Mouse (Mus musculus): ENCODE data around the gene Icam2.
A peak's percentile ranks its signal among the peaks of the same experiment; 100 is the strongest.
"Not testable (repeated sequence)": the region's sequence is repeated elsewhere in the genome, so short reads cannot be mapped to it uniquely, and the experiment has no call there.

The Icam2 gene

DNA sequence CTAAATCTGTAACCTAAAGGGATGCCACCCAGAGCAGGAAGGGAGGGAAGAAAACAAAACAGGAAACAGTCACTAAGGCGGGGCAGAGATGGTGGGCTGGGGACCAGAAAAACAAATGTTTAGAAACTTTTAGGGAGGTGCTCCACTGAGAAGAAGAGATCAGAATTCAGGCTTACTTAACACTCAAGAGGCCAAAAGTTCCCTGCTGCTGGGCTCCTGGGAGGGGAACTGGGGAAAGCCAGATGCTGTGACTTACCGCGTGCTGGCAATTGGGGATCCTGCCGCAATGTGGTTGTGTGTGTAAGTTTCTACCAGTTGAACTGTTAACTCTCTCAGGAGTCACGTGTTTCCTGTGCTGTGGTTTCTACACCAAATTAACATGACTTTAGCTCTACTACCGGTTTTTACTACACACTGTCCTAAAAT lies at the start of gene Icam2:
TSS of gene Icam2 (minus strand) at position 285 of the 426 bp plus-strand sequence.
- DNase-seq (ENCODE audit: low read depth): peak; percentile 56

DNA sequence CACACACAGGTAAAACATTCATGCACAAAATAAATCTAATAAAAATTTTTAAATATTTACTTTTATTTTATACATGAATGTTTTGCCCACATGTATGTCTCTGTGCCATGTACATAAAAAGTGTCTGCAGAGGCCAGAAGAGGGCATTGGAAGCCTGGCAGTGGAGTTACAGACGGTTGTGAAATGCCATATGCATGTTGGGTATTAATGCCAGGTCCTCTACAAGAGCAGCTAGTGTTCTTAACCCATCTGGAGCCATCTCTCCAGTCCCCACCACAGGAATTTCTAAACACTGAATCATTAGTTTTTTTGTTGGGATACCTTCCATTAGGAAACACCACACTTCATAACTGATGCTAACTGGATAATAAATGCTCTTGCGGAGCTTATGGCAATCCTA lies 49.7 kb upstream of the Icam2 start:
- DNase-seq (ENCODE audit: low read depth): no peak

DNA sequence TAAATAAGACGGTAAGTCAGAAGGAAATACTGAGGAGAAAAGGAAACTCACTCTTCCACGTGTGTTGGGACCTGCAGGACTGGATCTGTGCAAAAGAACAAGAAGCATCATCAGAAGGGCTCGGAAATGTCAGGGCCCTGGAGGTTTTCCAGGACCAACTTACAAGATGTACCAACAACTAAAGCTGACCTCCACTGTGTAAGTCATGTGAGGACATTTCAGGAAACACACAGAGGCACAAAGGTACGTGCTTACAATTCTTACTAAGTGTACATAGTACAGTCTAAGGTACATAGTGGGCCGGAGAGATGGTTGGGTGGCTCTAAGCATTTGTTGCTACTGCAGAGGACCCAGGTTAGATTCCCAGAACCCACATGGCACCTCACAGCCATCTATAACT lies 49.2 kb upstream of the Icam2 start:
- no peak for DNase-seq (ENCODE audit: low read depth)

DNA sequence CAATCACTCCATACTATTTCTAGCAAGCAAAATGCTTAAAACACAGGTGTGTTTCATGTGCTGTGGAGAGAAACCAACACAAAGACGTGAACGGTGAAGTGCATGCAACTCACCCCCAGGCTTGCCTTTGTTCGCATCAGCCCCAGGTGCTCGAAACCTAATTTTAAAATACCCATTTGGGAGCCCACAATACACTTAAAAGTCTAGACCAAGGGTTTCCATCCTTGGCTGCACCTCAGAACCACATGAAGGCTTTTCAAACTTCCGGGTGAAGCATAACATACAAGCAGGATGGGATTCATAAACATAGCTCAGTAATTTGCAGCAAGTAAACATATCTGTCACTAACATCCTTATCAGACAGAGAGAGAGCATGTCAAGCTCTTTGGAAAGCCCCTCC lies 42.5 kb upstream of the Icam2 start:
- DNase-seq (ENCODE audit: low read depth): no peak

DNA sequence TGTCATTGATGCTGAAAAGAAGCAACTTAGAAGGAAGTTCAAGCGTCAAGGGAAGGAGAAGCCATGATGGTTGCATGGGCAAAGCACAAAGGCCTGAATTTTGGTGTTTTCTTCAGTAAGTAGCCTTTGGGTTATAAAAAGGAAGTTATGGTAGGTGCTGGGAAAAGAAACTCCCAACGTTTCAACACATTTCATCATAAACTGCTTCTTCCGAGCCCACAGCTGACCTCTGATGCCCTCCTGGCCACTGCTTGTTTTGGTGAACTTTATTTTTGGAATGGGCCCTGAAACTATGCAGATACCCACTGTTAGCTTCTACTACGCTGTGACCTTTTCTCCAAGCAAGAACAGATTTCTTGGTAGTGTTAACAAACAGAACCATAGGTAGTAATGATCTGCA lies 41.8 kb upstream of the Icam2 start:
- no peak for DNase-seq (ENCODE audit: low read depth)

GRCm38 (mm10) chr11:106428556-106428955 lies 40.7 kb upstream of the Icam2 start:
- DNase-seq (ENCODE audit: low read depth): no peak

GRCm38 (mm10) chr11:106428106-106428505 lies 40.2 kb upstream of the Icam2 start:
- DNase-seq (ENCODE audit: low read depth): no peak

GRCm38 (mm10) chr11:106426447-106426846 lies 38.6 kb upstream of the Icam2 start:
- no peak for DNase-seq (ENCODE audit: low read depth)

GRCm38 (mm10) chr11:106425201-106425600 lies 37.3 kb upstream of the Icam2 start:
- DNase-seq (ENCODE audit: low read depth): no peak

- DNase-seq (ENCODE audit: low read depth): no peak
Measured at GRCm38 (mm10) chr11:106419262-106420102, 31.6 kb upstream of the Icam2 start.

- peak; percentile 85 for DNase-seq (ENCODE audit: low read depth)
Measured at GRCm38 (mm10) chr11:106418622-106419196, 30.8 kb upstream of the Icam2 start.

GRCm38 (mm10) chr11:106417860-106418259 lies 30.0 kb upstream of the Icam2 start:
- DNase-seq (ENCODE audit: low read depth): no peak

DNA sequence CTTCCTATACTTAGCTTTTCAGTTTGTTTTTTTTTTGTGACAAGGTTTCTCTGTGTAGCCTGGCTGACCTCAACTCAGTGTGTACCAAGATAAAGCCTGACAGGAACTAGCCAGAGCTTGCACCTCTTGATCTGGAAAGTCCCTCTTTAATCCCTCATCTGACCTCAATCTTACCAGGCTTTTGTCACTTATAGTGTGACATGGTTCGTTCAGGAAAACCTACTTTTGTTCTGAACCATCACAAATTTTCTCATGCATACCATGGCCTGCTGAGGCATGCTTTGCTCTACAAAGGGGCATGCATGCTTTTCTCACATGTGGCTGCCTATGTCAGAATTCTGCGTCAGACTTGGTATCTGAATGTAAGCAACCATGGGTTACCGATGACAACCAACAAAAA lies 28.5 kb upstream of the Icam2 start:
- DNase-seq (ENCODE audit: low read depth): no peak

- DNase-seq (ENCODE audit: low read depth): no peak
Measured at GRCm38 (mm10) chr11:106412641-106413360, 24.9 kb upstream of the Icam2 start.

DNA sequence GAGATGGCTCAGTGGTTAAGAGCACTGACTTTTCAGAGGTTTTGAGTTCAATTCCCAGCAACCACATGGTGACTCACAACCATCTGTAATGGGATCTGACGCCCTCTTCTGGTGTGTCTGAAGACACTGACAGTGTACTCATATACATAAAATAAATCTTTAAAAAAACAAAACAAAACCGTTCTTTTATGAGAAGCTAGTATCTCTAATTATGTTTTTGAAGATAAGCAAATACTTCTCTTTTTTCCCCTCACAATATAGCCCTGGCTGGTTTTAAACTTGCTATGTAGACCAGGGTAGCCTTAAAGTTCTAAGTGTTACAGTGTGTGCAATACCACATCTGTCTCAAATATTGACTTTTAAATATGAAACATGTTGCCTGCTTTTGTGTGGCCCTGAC lies 23.3 kb upstream of the Icam2 start:
- no peak for DNase-seq (ENCODE audit: low read depth)

DNA sequence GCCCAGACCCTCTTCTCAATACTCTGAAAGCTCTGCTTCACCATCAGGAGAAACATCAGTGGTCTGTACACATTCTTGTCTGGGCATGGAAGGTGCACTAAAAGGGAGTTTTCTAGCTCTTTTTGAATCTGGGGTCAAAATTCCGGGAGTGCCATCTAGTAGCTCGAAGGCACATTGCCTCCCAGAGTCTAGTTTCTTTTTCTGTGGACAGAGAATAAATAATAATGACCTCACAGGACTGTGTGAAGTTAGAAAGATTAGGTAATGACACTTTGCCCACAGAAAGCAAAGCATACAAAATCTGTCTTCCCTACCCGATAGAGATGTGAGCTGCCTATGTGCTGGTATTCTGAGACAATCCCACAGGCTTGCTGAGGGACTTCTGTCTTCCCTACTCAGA lies 22.6 kb upstream of the Icam2 start:
- no peak for DNase-seq (ENCODE audit: low read depth)

- no peak for DNase-seq (ENCODE audit: low read depth)
Measured at GRCm38 (mm10) chr11:106410011-106410410, 22.1 kb upstream of the Icam2 start.

DNA sequence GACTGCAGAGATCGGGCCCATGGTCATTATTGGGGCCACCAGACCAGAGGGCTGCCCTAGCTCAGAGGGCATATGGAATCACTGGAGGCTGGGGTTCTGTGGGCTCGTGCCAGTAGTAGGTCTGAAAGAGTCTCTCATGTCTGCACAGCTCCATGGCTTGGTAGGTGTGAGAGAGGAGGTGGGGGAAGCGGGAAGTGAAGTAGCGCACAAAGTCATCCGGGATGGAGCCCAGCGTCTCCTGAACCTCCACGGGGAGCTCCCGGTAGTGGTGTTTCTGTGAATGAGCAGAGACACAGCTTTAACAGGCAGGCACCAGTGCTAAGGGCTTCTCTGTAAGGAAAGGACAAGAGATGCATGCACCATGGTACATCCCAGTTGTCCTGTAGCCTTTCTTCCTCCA lies 10.6 kb upstream of the Icam2 start:
- no peak for DNase-seq (ENCODE audit: low read depth)

DNA sequence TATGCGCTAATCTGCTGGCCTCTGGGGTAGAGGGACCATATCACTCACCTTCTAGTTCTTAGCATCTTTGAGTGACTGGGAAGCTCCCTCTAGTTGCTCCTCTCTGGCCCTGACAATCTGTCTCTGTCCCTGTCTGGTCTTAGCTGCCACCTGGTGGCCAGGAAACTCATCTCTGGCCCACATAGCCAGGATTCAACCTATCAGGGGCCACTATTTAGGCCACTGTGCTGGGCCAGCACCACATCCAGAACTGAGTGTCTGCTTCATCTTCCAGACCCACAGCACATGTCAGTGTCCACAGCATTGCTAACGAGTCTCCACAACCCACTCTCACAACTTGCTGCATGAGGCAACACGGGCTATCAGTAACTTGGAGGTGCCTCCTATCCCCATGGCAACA lies 9.8 kb upstream of the Icam2 start:
- DNase-seq (ENCODE audit: low read depth): no peak

DNA sequence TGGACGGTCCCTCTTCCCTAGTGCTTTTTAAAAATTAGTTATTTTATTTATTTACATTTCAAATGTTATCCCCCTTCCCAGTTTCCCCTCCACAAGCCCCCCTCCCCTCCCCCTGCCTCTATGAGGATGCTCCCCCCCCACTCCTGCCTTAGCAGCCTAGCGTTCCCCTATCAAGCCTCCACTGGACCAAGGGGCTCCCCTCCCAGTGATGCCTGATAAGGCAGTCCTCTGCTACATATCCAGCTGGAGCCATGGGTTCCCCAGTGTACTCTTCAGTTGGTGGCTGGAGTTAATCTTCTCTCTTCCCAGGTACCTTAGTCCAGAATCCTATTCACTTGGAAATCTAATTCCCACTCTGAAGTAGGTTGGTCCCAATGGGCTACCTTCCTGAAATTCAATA lies 6.2 kb upstream of the Icam2 start:
- not testable (repeated sequence) for DNase-seq (ENCODE audit: low read depth)

GRCm38 (mm10) chr11:106393331-106393616 lies 5.4 kb upstream of the Icam2 start:
- no peak for DNase-seq (ENCODE audit: low read depth)

- no peak for DNase-seq (ENCODE audit: low read depth)
Measured at GRCm38 (mm10) chr11:106392597-106393330, 4.9 kb upstream of the Icam2 start.
